Mouse (Mus musculus) liver, adult 2 months (tissue): ENCODE measurements around the gene Arhgap42.

ENCODE experiments used
- CTCF ChIP-seq: fragments of 200-500 bp; IDR thresholded peaks from 2 replicates; pipeline ENCODE4 v1.5.1; 2011; ENCODE audit warnings: low read depth, low read length, control low read depth
- POLR2A ChIP-seq: fragments of 200-500 bp; IDR thresholded peaks from 2 replicates; pipeline ENCODE4 v1.6.1; 2011; ENCODE audit warnings: low read length, control low read depth; ENCODE audit not compliant: insufficient read depth; ENCODE audit errors: extremely low read depth

DNA sequence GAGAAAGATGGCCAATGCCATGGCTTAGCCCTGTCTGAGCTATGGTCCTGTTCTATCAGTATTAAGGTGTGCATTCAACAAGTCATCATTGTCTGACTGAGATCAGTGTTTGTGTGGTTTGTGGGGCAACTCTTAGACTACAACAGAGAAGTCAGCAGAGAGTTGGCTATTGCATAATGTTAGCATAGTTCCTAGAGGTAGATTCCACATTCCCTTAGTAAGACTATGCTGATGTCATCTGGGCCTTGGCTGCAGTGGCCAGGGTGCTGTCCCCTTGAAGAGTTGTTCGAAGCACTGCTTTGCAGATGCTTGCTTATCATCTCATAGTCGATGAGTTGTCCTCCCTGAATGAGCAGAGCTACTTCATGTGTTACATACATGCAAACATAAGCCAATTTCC, 49.2 kb upstream of the Arhgap42 start:
- no peak for TF ChIP-seq CTCF
- no peak for TF ChIP-seq POLR2A
